Mouse (Mus musculus): Measurements from ENCODE around the gene Prpf39.
A peak's percentile ranks its signal among the peaks of the same experiment; 100 is the strongest.

DNA sequence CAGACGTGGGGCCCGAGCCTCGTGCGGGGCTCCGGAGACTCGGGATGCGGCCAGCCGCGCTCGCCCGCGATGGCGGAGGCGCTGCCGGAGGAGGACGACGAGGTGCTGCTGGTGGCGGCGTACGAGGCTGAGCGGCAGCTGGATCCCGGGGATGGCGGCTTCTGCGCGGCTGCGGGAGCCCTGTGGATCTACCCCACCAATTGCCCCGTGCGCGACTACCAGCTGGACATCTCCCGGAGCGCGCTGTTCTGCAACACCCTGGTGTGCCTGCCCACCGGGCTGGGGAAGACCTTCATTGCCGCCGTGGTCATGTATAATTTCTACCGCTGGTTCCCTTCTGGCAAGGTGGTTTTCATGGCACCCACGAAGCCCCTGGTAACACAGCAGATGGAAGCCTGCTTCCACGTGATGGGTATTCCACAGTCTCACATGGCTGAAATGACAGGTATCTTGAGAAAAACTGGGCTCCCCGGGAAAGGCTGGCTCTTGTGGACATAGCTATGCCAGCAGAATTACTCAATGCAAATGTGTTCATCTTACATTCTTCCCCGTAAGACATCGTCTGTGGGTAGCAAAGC lies 39.7 kb downstream of the Prpf39 start:
- peak in 1 of 3 experiments; percentile 22 for TF ChIP-seq MYOD1 (IDR thresholded peaks at IDR 0.05; ENCODE audit: control insufficient read depth in 1 of 3, insufficient read length in 2 of 3, low read depth in 2 of 3)
- no peak for TF ChIP-seq POLR2AphosphoS2 (IDR thresholded peaks at IDR 0.05; ENCODE audit: insufficient read length, low read depth)
- no peak for TF ChIP-seq MYOG (IDR thresholded peaks at IDR 0.05; ENCODE audit: control insufficient read depth in 1 of 3, insufficient read depth in 1 of 3, insufficient read length in 2 of 3, low read depth in 2 of 3)
- no peak for TF ChIP-seq POLR2A (IDR thresholded peaks at IDR 0.05; ENCODE audit: insufficient read length, low read depth)
- TF ChIP-seq USF1 (IDR thresholded peaks at IDR 0.05; ENCODE audit: low read depth) = no peak
- TF ChIP-seq E2F4 (IDR thresholded peaks at IDR 0.05; ENCODE audit: insufficient read depth) = no peak
- TF ChIP-seq MAX (IDR thresholded peaks at IDR 0.05; ENCODE audit: low read depth) = no peak
- no peak for TF ChIP-seq CEBPB (IDR thresholded peaks at IDR 0.05; ENCODE audit: insufficient read depth, poor library complexity, severe bottlenecking)
